Mouse (Mus musculus): ENCODE data around the gene Ube2o. TPM values are rescaled to one million over a fixed set of nuclear protein-coding genes. Genes with fewer than 3 reads are reported as not detected.
"Not testable (repeated sequence)": the region's sequence is repeated elsewhere in the genome, so short reads cannot be mapped to it uniquely, and the experiment has no call there.

Ube2o gene
- polyA plus RNA-seq, 1 experiment from 2014 or later, result 5.2 TPM

DNA sequence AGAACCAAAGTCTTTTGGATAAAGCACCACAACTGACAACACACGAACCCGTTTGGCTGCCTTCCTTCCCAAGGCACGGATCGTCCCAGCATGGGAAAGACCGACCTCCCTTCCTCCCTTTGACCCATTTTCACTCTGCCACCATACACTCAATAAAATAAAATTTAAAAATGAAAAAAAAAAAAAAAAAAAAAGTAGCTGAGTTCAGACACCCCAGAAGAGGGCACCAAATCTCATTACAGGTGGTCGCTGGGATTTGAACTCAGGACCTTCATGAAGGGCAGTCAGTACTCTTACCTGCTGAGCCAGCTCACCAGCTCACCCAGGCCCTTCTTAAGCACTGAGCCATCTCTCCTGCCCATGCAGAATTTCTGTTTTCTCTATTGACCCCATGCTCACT is 82.2 kb downstream of the Ube2o start:
- no peak for ATAC-seq (ENCODE audit: low read depth)
- Histone ChIP-seq H3K4me3 (ENCODE audit: low read length) (peak overlapping the region; percentile 42), H3K9me3 (ENCODE audit: control insufficient read depth, low read length) (peaks cover 3% of the 10 kb centered on the region; the same call in 1 of the 2 replicates), H3K9ac (ENCODE audit: low read length) (peak overlapping the region; percentile 63), H3K4me1 (replicated peaks; ENCODE audit: control insufficient read depth, insufficient read depth, low read length) (peaks cover 5% of the 10 kb centered on the region; the same call in 1 of the 2 replicates), H3K27ac (ENCODE audit: low read length) (no peak overlapping the region), H3K4me2 (ENCODE audit: low read depth, low read length) (peak overlapping the region; percentile 64), H3K36me3 (ENCODE audit: control insufficient read depth, insufficient read depth, low read length) (no peaks in the 10 kb centered on the region), H3K27me3 (ENCODE audit: control insufficient read depth, insufficient read depth, low read depth, low read length) (no peaks in the 10 kb centered on the region; the same call in 1 of the 2 replicates)
- WGBS, result 44% methylated on average over 6 of the region's 6 CpGs

DNA sequence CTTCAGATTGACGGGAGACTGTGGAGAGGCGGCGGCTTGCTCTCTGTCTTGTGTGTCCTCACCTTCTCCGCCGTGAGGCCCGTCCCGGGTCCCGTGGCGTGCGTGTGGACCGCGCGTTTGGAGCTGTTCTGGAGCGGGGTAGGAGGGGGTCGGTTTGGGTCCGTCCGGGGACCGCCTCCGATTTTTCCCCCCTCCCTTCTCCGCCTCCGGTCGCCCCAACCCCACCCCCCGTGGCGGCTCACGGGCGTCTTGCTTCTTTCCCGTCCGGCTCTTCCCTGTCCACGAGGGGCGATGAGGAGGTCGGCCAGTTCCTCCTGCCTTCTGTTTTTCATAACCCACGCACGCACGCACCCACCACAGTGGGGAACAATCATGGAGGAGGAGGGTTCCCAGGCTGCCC is 82.7 kb downstream of the Ube2o start:
- H3K4me1 ChIP-seq (replicated peaks; ENCODE audit: control insufficient read depth, insufficient read depth, low read length), result peaks cover 5% of the 10 kb centered on the region; the same call in 1 of the 2 replicates
- peak overlapping the region; percentile 64 for H3K4me2 ChIP-seq (ENCODE audit: low read depth, low read length)
- H3K27ac ChIP-seq (ENCODE audit: low read length), result no peak overlapping the region
- H3K9me3 ChIP-seq (ENCODE audit: control insufficient read depth, low read length), result peaks cover 3% of the 10 kb centered on the region; the same call in 1 of the 2 replicates
- ATAC-seq (ENCODE audit: low read depth), result peak; percentile 24; the same call in 1 of the 2 replicates
- peak overlapping the region; percentile 42 for H3K4me3 ChIP-seq (ENCODE audit: low read length)
- no peaks in the 10 kb centered on the region for H3K36me3 ChIP-seq (ENCODE audit: control insufficient read depth, insufficient read depth, low read length)
- H3K27me3 ChIP-seq (ENCODE audit: control insufficient read depth, insufficient read depth, low read depth, low read length), result no peaks in the 10 kb centered on the region; the same call in 1 of the 2 replicates
- peak overlapping the region; percentile 63 for H3K9ac ChIP-seq (ENCODE audit: low read length)
- 22% methylated on average over 34 of the region's 34 CpGs for WGBS

DNA sequence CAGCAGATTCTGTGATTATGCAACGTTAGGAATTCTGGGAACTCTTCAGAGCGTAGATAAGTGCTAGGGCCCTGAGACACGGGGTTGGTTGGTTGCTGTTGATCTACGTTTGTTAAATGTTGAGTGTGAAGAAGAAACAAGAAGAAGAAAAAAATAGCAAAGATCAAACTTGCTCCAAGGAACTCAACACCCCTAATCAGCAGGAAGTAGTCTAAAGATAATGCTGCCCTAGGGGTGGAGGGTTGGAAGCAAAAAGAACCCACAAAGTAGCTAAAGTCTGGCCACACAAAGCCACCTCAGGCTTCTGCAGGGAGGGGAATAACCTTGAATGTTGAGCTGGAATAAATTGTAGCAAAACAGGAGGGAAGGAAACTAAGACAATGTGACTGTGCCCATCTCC is 83.9 kb downstream of the Ube2o start:
- Histone ChIP-seq H3K4me3 (ENCODE audit: low read length) (no peak overlapping the region), H3K36me3 (ENCODE audit: control insufficient read depth, insufficient read depth, low read length) (no peaks in the 10 kb centered on the region), H3K9ac (ENCODE audit: low read length) (no peak overlapping the region), H3K9me3 (ENCODE audit: control insufficient read depth, low read length) (peaks cover 3% of the 10 kb centered on the region; the same call in 1 of the 2 replicates), H3K4me1 (replicated peaks; ENCODE audit: control insufficient read depth, insufficient read depth, low read length) (peaks cover 5% of the 10 kb centered on the region; the same call in 1 of the 2 replicates), H3K4me2 (ENCODE audit: low read depth, low read length) (no peak overlapping the region), H3K27me3 (ENCODE audit: control insufficient read depth, insufficient read depth, low read depth, low read length) (no peaks in the 10 kb centered on the region; the same call in 1 of the 2 replicates), H3K27ac (ENCODE audit: low read length) (no peak overlapping the region)
- ATAC-seq (ENCODE audit: low read depth), result no peak
- 55% methylated on average over 4 of the region's 4 CpGs for WGBS

DNA sequence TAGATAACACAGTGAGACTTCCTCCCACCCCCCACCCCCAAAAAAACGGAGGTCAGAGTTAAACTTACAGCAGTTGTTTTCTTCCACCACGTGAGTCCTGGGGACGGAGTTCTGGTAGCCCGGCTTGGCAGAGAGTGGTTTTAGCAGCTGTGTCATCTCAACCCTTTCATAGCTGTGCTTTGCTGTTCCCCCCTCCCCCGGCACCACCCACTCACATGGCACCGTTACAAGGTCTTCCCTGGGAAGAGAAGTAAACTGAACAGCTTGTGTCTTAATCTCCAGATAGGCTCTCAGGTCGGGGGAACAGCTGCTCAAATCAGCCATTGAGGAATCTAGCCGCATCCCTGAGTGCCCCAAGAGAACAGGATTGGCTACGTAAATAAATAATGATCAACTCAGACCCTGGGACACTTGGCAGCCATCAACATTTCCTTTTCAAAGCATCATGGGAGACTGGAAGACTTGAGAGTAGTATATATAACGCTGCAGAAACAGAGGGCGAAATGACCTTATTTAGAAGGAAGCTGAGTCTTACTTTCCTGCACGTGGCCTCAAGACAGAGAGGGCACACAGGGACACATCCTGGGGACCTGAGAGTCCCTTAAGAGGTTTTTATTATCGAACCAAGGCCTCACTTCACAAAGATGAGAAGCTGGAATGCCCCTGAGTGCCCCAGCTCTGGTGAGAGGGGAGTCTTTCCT is 86.6 kb downstream of the Ube2o start:
- Histone ChIP-seq H3K9me3 (ENCODE audit: control insufficient read depth, low read length) (peaks cover 3% of the 10 kb centered on the region; the same call in 1 of the 2 replicates), H3K4me2 (ENCODE audit: low read depth, low read length) (no peak overlapping the region), H3K27me3 (ENCODE audit: control insufficient read depth, insufficient read depth, low read depth, low read length) (no peaks in the 10 kb centered on the region; the same call in 1 of the 2 replicates), H3K4me1 (replicated peaks; ENCODE audit: control insufficient read depth, insufficient read depth, low read length) (peaks cover 8% of the 10 kb centered on the region; the same call in 1 of the 2 replicates), H3K36me3 (ENCODE audit: control insufficient read depth, insufficient read depth, low read length) (no peaks in the 10 kb centered on the region), H3K27ac (ENCODE audit: low read length) (peak overlapping the region; percentile 83), H3K9ac (ENCODE audit: low read length) (peak overlapping the region; percentile 16; the same call in 1 of the 2 replicates), H3K4me3 (ENCODE audit: low read length) (no peak overlapping the region)
- peak; percentile 68 for ATAC-seq (ENCODE audit: low read depth)
- 27% methylated on average over 13 of the region's 13 CpGs for WGBS

DNA sequence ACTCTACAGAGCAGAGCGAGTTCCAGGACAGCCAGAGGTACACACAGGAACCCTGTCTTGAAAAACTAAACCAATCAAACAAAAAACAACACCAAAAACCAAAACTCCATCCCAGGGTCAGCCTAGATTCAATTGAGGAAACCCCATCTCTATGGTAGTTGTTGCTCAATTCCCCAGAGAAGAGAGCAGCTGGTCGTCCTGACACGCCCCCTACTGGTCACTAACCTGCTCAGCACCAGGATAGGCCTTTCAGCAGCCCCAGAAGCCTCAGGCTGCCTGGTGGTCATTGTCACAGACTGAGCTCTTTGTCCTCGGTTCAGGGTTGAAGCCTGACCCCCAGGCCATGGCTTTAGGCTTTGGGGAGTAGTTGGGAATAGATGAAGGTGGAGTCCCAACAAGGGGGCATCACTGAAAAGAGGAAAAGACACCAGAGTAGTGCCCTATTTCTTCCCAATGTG is 87.4 kb downstream of the Ube2o start, which contains the start of gene Prpsap1:
TSS of gene Prpsap1 (minus strand) at position 408 of the 458 bp plus-strand sequence.
- no peak within 1 kb of the TSS for H3K4me3 ChIP-seq (ENCODE audit: low read length)
- H3K4me1 ChIP-seq (replicated peaks; ENCODE audit: control insufficient read depth, insufficient read depth, low read length), result peaks cover 13% of the 10 kb centered on the region
- H3K4me2 ChIP-seq (ENCODE audit: low read depth, low read length), result no peak within 1 kb of the TSS
- ATAC-seq (ENCODE audit: low read depth), result no peak
- H3K9me3 ChIP-seq (ENCODE audit: control insufficient read depth, low read length), result peaks cover 3% of the 10 kb centered on the region; the same call in 1 of the 2 replicates
- no peaks in the 10 kb centered on the region for H3K36me3 ChIP-seq (ENCODE audit: control insufficient read depth, insufficient read depth, low read length)
- H3K27me3 ChIP-seq (ENCODE audit: control insufficient read depth, insufficient read depth, low read depth, low read length), result no peaks in the 10 kb centered on the region; the same call in 1 of the 2 replicates
- H3K9ac ChIP-seq (ENCODE audit: low read length), result peak within 1 kb of the TSS; percentile 16; the same call in 1 of the 2 replicates
- WGBS, result 30% methylated on average over 4 of the region's 4 CpGs
- peak within 1 kb of the TSS; percentile 83 for H3K27ac ChIP-seq (ENCODE audit: low read length)

DNA sequence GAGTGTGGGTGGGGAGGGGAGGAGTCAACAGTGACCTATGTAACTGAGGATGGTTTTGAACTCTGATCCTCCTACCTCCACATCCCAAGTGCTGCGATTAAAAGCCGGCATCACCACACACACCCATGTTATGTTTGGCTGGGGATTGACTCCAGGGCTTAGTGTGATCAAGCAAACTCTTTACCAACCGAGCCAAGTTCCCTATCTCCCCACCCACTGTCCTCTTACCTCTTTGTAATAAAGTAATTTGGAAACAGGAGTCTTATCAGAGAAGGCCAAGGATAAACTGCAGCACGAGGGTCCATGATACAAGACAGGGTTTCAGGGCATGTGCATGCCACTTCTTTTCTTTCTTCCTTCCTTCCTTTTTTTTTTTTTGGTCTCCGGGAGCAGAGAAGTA is 88.1 kb downstream of the Ube2o start:
- Histone ChIP-seq H3K27me3 (ENCODE audit: control insufficient read depth, insufficient read depth, low read depth, low read length) (no peaks in the 10 kb centered on the region), H3K9ac (ENCODE audit: low read length) (no peak overlapping the region), H3K4me2 (ENCODE audit: low read depth, low read length) (no peak overlapping the region), H3K27ac (ENCODE audit: low read length) (no peak overlapping the region), H3K9me3 (ENCODE audit: control insufficient read depth, low read length) (peaks cover 3% of the 10 kb centered on the region; the same call in 1 of the 2 replicates), H3K36me3 (ENCODE audit: control insufficient read depth, insufficient read depth, low read length) (no peaks in the 10 kb centered on the region), H3K4me3 (ENCODE audit: low read length) (no peak overlapping the region), H3K4me1 (replicated peaks; ENCODE audit: control insufficient read depth, insufficient read depth, low read length) (peaks cover 17% of the 10 kb centered on the region)
- no peak for ATAC-seq (ENCODE audit: low read depth)
- 67% methylated on average over 5 of the region's 5 CpGs for WGBS

DNA sequence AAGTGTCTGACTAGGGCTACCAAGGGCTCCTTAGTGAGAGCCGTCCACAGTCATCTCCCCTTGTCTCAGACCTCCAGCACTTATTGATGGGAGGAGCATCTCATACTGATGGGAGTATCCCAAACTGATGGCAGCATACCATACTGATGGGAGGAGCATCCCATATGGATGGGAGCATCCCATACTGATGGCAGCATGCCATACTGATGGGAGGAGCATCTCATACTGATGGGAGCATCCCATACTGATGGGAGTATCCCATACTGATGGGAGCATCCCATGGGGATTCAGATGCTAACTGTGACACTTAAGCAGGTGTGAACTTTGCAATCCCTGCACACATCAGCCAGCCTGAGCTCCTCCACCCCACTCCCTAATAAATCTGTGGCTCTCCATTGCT is 88.7 kb downstream of the Ube2o start:
- WGBS, result 92% methylated on average over 1 of the region's 1 CpGs
- H3K4me2 ChIP-seq (ENCODE audit: low read depth, low read length); H3K27me3 ChIP-seq (ENCODE audit: control insufficient read depth, insufficient read depth, low read depth, low read length); H3K9me3 ChIP-seq (ENCODE audit: control insufficient read depth, low read length); ATAC-seq (ENCODE audit: low read depth); H3K4me3 ChIP-seq (ENCODE audit: low read length); H3K36me3 ChIP-seq (ENCODE audit: control insufficient read depth, insufficient read depth, low read length); H3K9ac ChIP-seq (ENCODE audit: low read length); H3K27ac ChIP-seq (ENCODE audit: low read length): not testable (repeated sequence)
- peaks cover 17% of the 10 kb centered on the region for H3K4me1 ChIP-seq (replicated peaks; ENCODE audit: control insufficient read depth, insufficient read depth, low read length)

DNA sequence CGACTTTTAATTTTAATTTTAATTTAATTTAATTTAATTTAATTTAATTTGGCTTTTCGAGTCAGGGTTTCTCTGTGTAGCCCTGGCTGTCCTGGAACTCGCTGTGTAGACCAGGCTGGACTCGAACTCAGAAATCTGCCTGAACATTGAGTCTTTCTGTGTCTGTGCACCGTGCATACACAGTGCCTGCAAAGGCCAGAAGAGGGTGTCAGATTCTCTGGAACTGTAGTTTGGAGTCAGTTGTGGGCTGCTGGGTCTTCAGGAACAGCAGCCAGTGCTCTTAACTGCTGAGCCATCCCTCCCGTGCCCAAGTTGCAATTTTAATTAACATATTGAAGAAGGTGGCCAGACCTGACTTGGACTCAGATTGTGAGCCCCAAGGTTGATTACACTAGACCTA is 89.9 kb downstream of the Ube2o start:
- H3K27ac ChIP-seq (ENCODE audit: low read length), result peak overlapping the region; percentile 39; the same call in 1 of the 2 replicates
- peaks cover 17% of the 10 kb centered on the region for H3K4me1 ChIP-seq (replicated peaks; ENCODE audit: control insufficient read depth, insufficient read depth, low read length)
- peaks cover 10% of the 10 kb centered on the region for H3K36me3 ChIP-seq (ENCODE audit: control insufficient read depth, insufficient read depth, low read length)
- WGBS, result 58% methylated on average over 6 of the region's 6 CpGs
- 0 out of 2 replicates have a peak overlapping the region, but pooled peaks have one; percentile 15 for H3K9ac ChIP-seq (ENCODE audit: low read length)
- peak overlapping the region; percentile 85; the same call in 1 of the 2 replicates for H3K4me2 ChIP-seq (ENCODE audit: low read depth, low read length)
- H3K9me3 ChIP-seq (ENCODE audit: control insufficient read depth, low read length), result no peaks in the 10 kb centered on the region; the same call in 1 of the 2 replicates
- ATAC-seq (ENCODE audit: low read depth), result no peak
- H3K27me3 ChIP-seq (ENCODE audit: control insufficient read depth, insufficient read depth, low read depth, low read length), result no peaks in the 10 kb centered on the region
- no peak overlapping the region; the same call in 1 of the 2 replicates for H3K4me3 ChIP-seq (ENCODE audit: low read length)

All from lung, embryonic 16.5 days (tissue).